Mouse (Mus musculus) liver, adult 2 months (tissue): ENCODE measurements around the gene Colgalt1. TPM values are rescaled to one million over a fixed set of nuclear protein-coding genes. Genes with fewer than 3 reads are reported as not detected.
A peak's percentile ranks its signal among the peaks of the same experiment; 100 is the strongest.

Experiments used
- DNase-seq: peaks from one replicate; pipeline ENCODE4 v3.0.0-alpha.2; 2011; ENCODE audit warnings: low read depth, low spot score; ENCODE audit errors: extremely low read depth
- H3K27ac ChIP-seq: fragments of 200-500 bp; replicated peaks from 2 replicates; pipeline ENCODE4 v1.5.1; 2012; ENCODE audit warnings: low read depth, mild to moderate bottlenecking, control low read depth, inconsistent platforms, low read length; ENCODE audit not compliant: insufficient read depth
- H3K27me3 ChIP-seq: fragments of 200-500 bp; 2 replicates; pipeline ENCODE4 v1.6.1; 2012; ENCODE audit warnings: mild to moderate bottlenecking, moderate library complexity, low read length, inconsistent platforms; ENCODE audit not compliant: control insufficient read depth, insufficient read depth
- H3K36me3 ChIP-seq: fragments of 200-500 bp; 2 replicates; pipeline ENCODE4 v1.6.1; 2012; ENCODE audit warnings: low read length, inconsistent platforms; ENCODE audit not compliant: control insufficient read depth, insufficient read depth
- H3K4me1 ChIP-seq: fragments of 200-500 bp; 2 replicates; pipeline ENCODE4 v1.6.1; 2011; ENCODE audit warnings: low read length; ENCODE audit not compliant: control insufficient read depth, insufficient read depth
- H3K4me3 ChIP-seq: fragments of 200-500 bp; 2 replicates; pipeline ENCODE4 v1.5.1; 2011; ENCODE audit warnings: low read depth, mild to moderate bottlenecking, control low read depth, low read length, moderate library complexity; ENCODE audit not compliant: insufficient read depth
- H3K79me2 ChIP-seq: fragments of 200-500 bp; 2 replicates; pipeline ENCODE4 v1.6.1; 2012; ENCODE audit warnings: inconsistent platforms, mild to moderate bottlenecking, low read length, moderate library complexity; ENCODE audit not compliant: control insufficient read depth, insufficient read depth
- H3K9ac ChIP-seq: fragments of 200-500 bp; 2 replicates; pipeline ENCODE4 v1.6.1; 2012; ENCODE audit warnings: low read depth, mild to moderate bottlenecking, control low read depth, inconsistent platforms, low read length
- CTCF ChIP-seq: fragments of 200-500 bp; IDR thresholded peaks from 2 replicates; pipeline ENCODE4 v1.5.1; 2011; ENCODE audit warnings: low read depth, low read length, control low read depth
- POLR2A ChIP-seq: fragments of 200-500 bp; IDR thresholded peaks from 2 replicates; pipeline ENCODE4 v1.6.1; 2011; ENCODE audit warnings: low read length, control low read depth; ENCODE audit not compliant: insufficient read depth; ENCODE audit errors: extremely low read depth
- WGBS: fragments of 180-500 bp; shearing (Covaris S2); methylation state at CpG from one replicate; pipeline ENCODE4 v1.1.7; 2018; 5-methylcytosine and 5-hydroxymethylcytosine counted together
- polyA plus RNA-seq: library from polyadenylated mRNA; depleted of rRNA; stranded (reverse); fragments of >200 nt; gene quantifications from 2 replicates; pipeline ENCODE4 v1.2.3, GENCODE M21; 2012
- total RNA-seq: library from RNA; depleted of rRNA; stranded (reverse); fragments of >200 nt; gene quantifications from 2 replicates; pipeline ENCODE4 v1.2.3, GENCODE M21; 2014

Colgalt1 gene
- total and polyA plus RNA-seq, 2 experiments: 43.2 to 77.3 TPM

- Histone ChIP-seq H3K36me3 (peaks cover 14% of the 10 kb centered on the region; the same call in 1 of the 2 replicates), H3K9ac (no peak overlapping the region), H3K79me2 (no peaks in the 10 kb centered on the region), H3K27ac (0 out of 2 replicates have a peak overlapping the region, but pooled peaks have one; percentile 36), H3K4me3 (no peak overlapping the region), H3K27me3 (no peaks in the 10 kb centered on the region), H3K4me1 (peaks cover 4% of the 10 kb centered on the region; the same call in 1 of the 2 replicates)
- TF ChIP-seq CTCF: no peak
- TF ChIP-seq POLR2A: no peak
- no peak for DNase-seq
- WGBS: 55% methylated on average over 9 of the region's 9 CpGs
Measured at GRCm38 (mm10) chr8:71627265-71628099, 16.7 kb downstream of the Colgalt1 start.

GRCm38 (mm10) chr8:71628396-71629095 is 17.7 kb downstream of the Colgalt1 start:
- H3K79me2 ChIP-seq: no peaks in the 10 kb centered on the region
- WGBS: 11% methylated on average over 16 of the region's 16 CpGs

GRCm38 (mm10) chr8:71629096-71629697 is 18.4 kb downstream of the Colgalt1 start:
- H3K9ac ChIP-seq: peak overlapping the region; percentile 55
- peak; percentile 54 for DNase-seq
- peak overlapping the region; percentile 62 for H3K4me3 ChIP-seq
- H3K36me3 ChIP-seq: 0 out of 2 replicates have a peak, but pooled peaks cover under 1% of the 10 kb centered on the region
- peaks cover 4% of the 10 kb centered on the region; the same call in 1 of the 2 replicates for H3K4me1 ChIP-seq
- H3K27me3 ChIP-seq: 0 out of 2 replicates have a peak, but pooled peaks cover 3% of the 10 kb centered on the region
- no peak for TF ChIP-seq CTCF
- no peak for TF ChIP-seq POLR2A
- 2% methylated on average over 55 of the region's 55 CpGs for WGBS
- no peak overlapping the region for H3K27ac ChIP-seq
- H3K79me2 ChIP-seq: no peaks in the 10 kb centered on the region

More at GRCm38 (mm10) chr8:71628396-71629095, 17.7 kb downstream of the Colgalt1 start:
- peaks cover 4% of the 10 kb centered on the region; the same call in 1 of the 2 replicates for H3K4me1 ChIP-seq
- peaks cover 5% of the 10 kb centered on the region; the same call in 1 of the 2 replicates for H3K36me3 ChIP-seq
- DNase-seq: no peak
- H3K4me3 ChIP-seq: peak overlapping the region; percentile 62; the same call in 1 of the 2 replicates
- H3K27ac ChIP-seq: no peak overlapping the region
- TF ChIP-seq CTCF (no peak), POLR2A (no peak)
- peak overlapping the region; percentile 55 for H3K9ac ChIP-seq
- H3K27me3 ChIP-seq: no peaks in the 10 kb centered on the region

GRCm38 (mm10) chr8:71629781-71630212 is 19.0 kb downstream of the Colgalt1 start:
- Histone ChIP-seq H3K79me2 (no peaks in the 10 kb centered on the region), H3K36me3 (no peaks in the 10 kb centered on the region), H3K27ac (no peak overlapping the region; the same call in 1 of the 2 replicates), H3K9ac (0 out of 2 replicates have a peak overlapping the region, but pooled peaks have one; percentile 33), H3K4me1 (peaks cover 4% of the 10 kb centered on the region; the same call in 1 of the 2 replicates), H3K4me3 (peak overlapping the region; percentile 45; the same call in 1 of the 2 replicates), H3K27me3 (0 out of 2 replicates have a peak, but pooled peaks cover 3% of the 10 kb centered on the region)
- 12% methylated on average over 25 of the region's 25 CpGs for WGBS
- peak; percentile 13 for DNase-seq
- no peak for TF ChIP-seq POLR2A
- no peak for TF ChIP-seq CTCF

GRCm38 (mm10) chr8:71630761-71631160 is 20.0 kb downstream of the Colgalt1 start:
- 63% methylated on average over 6 of the region's 6 CpGs for WGBS
- Histone ChIP-seq H3K79me2 (no peaks in the 10 kb centered on the region), H3K9ac (no peak overlapping the region), H3K27me3 (0 out of 2 replicates have a peak, but pooled peaks cover 3% of the 10 kb centered on the region), H3K27ac (no peak overlapping the region), H3K36me3 (no peaks in the 10 kb centered on the region), H3K4me1 (peaks cover 4% of the 10 kb centered on the region; the same call in 1 of the 2 replicates), H3K4me3 (no peak overlapping the region)
- DNase-seq: peak; percentile 15
- TF ChIP-seq POLR2A (no peak), CTCF (no peak)
